Mouse (Mus musculus) olfactory bulb, adult 2 months (tissue): ENCODE measurements around the gene Hsd17b2.

Experiments used
- CTCF ChIP-seq: fragments of 200-500 bp; IDR thresholded peaks from 2 replicates; pipeline ENCODE4 v1.5.1; 2012; ENCODE audit warnings: low read depth, mild to moderate bottlenecking, low read length, moderate library complexity; ENCODE audit not compliant: insufficient read depth
- POLR2A ChIP-seq: fragments of 200-500 bp; IDR thresholded peaks from 2 replicates; pipeline ENCODE4 v1.6.1; 2012; ENCODE audit warnings: mild to moderate bottlenecking, low read depth, low read length, moderate library complexity; ENCODE audit not compliant: insufficient read depth

- TF ChIP-seq POLR2A (no peak), CTCF (no peak)
Measured at GRCm38 (mm10) chr8:117796464-117796863, 94.8 kb downstream of the Hsd17b2 start.
